Mouse (Mus musculus) olfactory bulb, adult 2 months (tissue): Measurements from ENCODE around the gene Csmd2.

Experiments
- CTCF ChIP-seq: fragments of 200-500 bp; IDR thresholded peaks from 2 replicates; pipeline ENCODE4 v1.5.1; 2012; ENCODE audit warnings: low read depth, mild to moderate bottlenecking, low read length, moderate library complexity; ENCODE audit not compliant: insufficient read depth
- POLR2A ChIP-seq: fragments of 200-500 bp; IDR thresholded peaks from 2 replicates; pipeline ENCODE4 v1.6.1; 2012; ENCODE audit warnings: mild to moderate bottlenecking, low read depth, low read length, moderate library complexity; ENCODE audit not compliant: insufficient read depth

DNA sequence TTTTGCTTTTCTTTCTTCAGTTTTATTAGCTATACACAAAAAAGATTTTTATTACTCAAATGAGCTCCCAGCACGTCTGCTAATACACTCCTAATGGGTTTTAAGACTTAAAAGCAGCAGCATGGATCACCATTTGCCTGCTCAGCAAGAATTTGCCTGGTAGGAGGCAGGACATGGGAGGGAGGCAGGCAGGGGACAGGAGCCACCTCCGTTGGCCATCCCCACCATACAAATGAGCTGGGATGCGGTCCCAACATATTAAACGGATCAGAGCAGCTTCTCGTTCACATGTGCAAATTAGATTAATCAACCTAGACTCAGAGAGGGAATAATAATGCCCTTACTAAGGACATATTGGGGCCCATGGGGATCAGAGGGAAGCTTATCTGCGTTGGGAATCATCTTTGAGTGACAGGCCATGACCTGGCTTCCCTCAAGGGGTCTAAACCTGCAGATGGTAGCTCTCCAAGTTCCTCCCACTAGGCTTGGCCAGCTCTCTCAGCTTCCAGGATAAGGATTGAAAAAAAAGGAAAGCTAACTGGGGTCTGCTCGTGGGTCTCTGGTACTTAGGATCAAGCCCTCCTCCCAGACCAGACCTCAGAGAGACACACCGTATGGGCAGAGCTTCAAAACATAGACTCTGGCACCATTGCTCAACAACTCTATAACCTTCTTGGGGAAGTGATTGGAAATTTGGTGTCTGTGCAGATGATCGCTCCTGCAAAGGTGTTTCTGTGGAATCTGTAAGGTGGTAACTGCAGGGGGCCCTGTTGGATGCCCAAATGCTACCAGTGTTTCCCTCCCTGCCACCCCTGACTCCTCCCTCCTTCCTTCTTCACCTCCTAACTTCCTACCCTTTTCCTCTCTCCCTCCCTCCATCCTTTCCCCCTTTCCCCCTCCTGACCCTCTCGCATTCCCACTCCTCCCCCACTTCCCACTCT lies 153.8 kb downstream of the Csmd2 start:
- TF ChIP-seq POLR2A = no peak
- no peak for TF ChIP-seq CTCF
